Mouse (Mus musculus) kidney, embryonic 15.5 days (tissue): ENCODE data around the gene Cnn1. TPM values are rescaled to one million over a fixed set of nuclear protein-coding genes. Genes with fewer than 3 reads are reported as not detected.
"Not testable (repeated sequence)": the region's sequence is repeated elsewhere in the genome, so short reads cannot be mapped to it uniquely, and the experiment has no call there.

ENCODE experiments used
- ATAC-seq: fragments of 200-750 bp; cut with Nextera tagmentation; replicated peaks from 2 replicates; pipeline ENCODE4 v1.8.0; 2017; ENCODE audit warnings: moderate TSS enrichment; ENCODE audit not compliant: low FRiP score
- H3K27ac ChIP-seq: fragments of 300-500 bp; sonication (generic); 2 replicates; pipeline ENCODE4 v1.5.1; 2015; ENCODE audit warnings: mild to moderate bottlenecking, inconsistent platforms
- H3K27me3 ChIP-seq: fragments of 300-500 bp; sonication (generic); 2 replicates; pipeline ENCODE4 v1.6.1; 2015; ENCODE audit warnings: inconsistent platforms
- H3K36me3 ChIP-seq: fragments of 300-500 bp; sonication (generic); 2 replicates; pipeline ENCODE4 v1.6.1; 2015; ENCODE audit warnings: inconsistent platforms
- H3K4me1 ChIP-seq: fragments of 300-500 bp; sonication (generic); 2 replicates; pipeline ENCODE4 v1.6.1; 2015; ENCODE audit warnings: inconsistent platforms
- H3K4me2 ChIP-seq: fragments of 300-500 bp; sonication (generic); 2 replicates; pipeline ENCODE4 v1.6.1; 2015; ENCODE audit warnings: moderate library complexity, mild to moderate bottlenecking, inconsistent platforms
- H3K4me3 ChIP-seq: fragments of 300-500 bp; sonication (generic); replicated peaks from 2 replicates; pipeline ENCODE4 v1.5.1; 2015; ENCODE audit warnings: mild to moderate bottlenecking, inconsistent platforms
- H3K9ac ChIP-seq: fragments of 300-500 bp; sonication (generic); 2 replicates; pipeline ENCODE4 v1.6.1; 2015; ENCODE audit warnings: mild to moderate bottlenecking, inconsistent platforms
- H3K9me3 ChIP-seq: fragments of 300-500 bp; sonication (generic); replicated peaks from 2 replicates; pipeline ENCODE4 v1.6.1; 2016; ENCODE audit warnings: inconsistent platforms
- WGBS: fragments of 180-500 bp; shearing (Covaris S2); methylation state at CpG from one replicate; pipeline ENCODE4 v1.1.7; 2015; ENCODE audit warnings: mixed read lengths; 5-methylcytosine and 5-hydroxymethylcytosine counted together
- polyA plus RNA-seq: library from polyadenylated mRNA; unstranded; fragments of >200 nt; fragmentation: Nextera tagmentation; extraction: Ambion mirVana; gene quantifications from 2 replicates; pipeline ENCODE4 v1.2.1, GENCODE M21; 2015

Gene Cnn1
- polyA plus RNA-seq, 1 experiment from 2014 or later, result 40.8 TPM

GRCm38 (mm10) chr9:22135644-22136390, 36.8 kb downstream of the Cnn1 start, which contains the start of gene Acp5:
Gene Acp5 (minus strand): TSS chr9:22135711.
- ATAC-seq, result peak; percentile 46; the same call in 1 of the 2 replicates
- H3K27ac ChIP-seq, result no peak within 1 kb of the TSS

GRCm38 (mm10) chr9:22136765-22137547, 37.9 kb downstream of the Cnn1 start:
- 0 out of 2 replicates have a peak, but pooled peaks have one; percentile 38 for ATAC-seq
- no peak overlapping the region for H3K27ac ChIP-seq
- H3K36me3 ChIP-seq, result no peaks in the 10 kb centered on the region
- peaks cover 18% of the 10 kb centered on the region; the same call in 1 of the 2 replicates for H3K27me3 ChIP-seq
- H3K4me1 ChIP-seq, result peaks cover 15% of the 10 kb centered on the region
- 17% methylated on average over 23 of the region's 23 CpGs for WGBS
- H3K9me3 ChIP-seq, result no peaks in the 10 kb centered on the region
- H3K9ac ChIP-seq, result no peak overlapping the region
- H3K4me2 ChIP-seq, result peak overlapping the region; percentile 28; the same call in 1 of the 2 replicates
- H3K4me3 ChIP-seq, result no peak overlapping the region

More at GRCm38 (mm10) chr9:22135644-22136390, 36.8 kb downstream of the Cnn1 start, which contains the start of gene Acp5:
- H3K4me1 ChIP-seq, result peaks cover 25% of the 10 kb centered on the region
- no peak within 1 kb of the TSS for H3K4me3 ChIP-seq
- no peak within 1 kb of the TSS for H3K9ac ChIP-seq
- H3K9me3 ChIP-seq, result no peaks in the 10 kb centered on the region
- 79% methylated on average over 7 of the region's 7 CpGs for WGBS
- H3K4me2 ChIP-seq, result no peak within 1 kb of the TSS
- no peaks in the 10 kb centered on the region for H3K36me3 ChIP-seq
- peaks cover 23% of the 10 kb centered on the region for H3K27me3 ChIP-seq

- H3K27me3 ChIP-seq, result 0 out of 2 replicates have a peak, but pooled peaks cover 10% of the 10 kb centered on the region
- H3K4me3 ChIP-seq, result no peak overlapping the region
- 27% methylated on average over 2 of the region's 2 CpGs for WGBS
- H3K36me3 ChIP-seq, result no peaks in the 10 kb centered on the region
- H3K9ac ChIP-seq, result no peak overlapping the region
- no peak for ATAC-seq
- H3K27ac ChIP-seq, result no peak overlapping the region
- H3K4me1 ChIP-seq, result peaks cover 12% of the 10 kb centered on the region
- no peak overlapping the region for H3K4me2 ChIP-seq
- H3K9me3 ChIP-seq, result no peaks in the 10 kb centered on the region
Measured at GRCm38 (mm10) chr9:22138480-22138879, 39.5 kb downstream of the Cnn1 start.

GRCm38 (mm10) chr9:22139746-22140145, 40.7 kb downstream of the Cnn1 start:
- Histone ChIP-seq H3K36me3 (no peaks in the 10 kb centered on the region), H3K9ac (no peak overlapping the region), H3K4me2 (no peak overlapping the region), H3K27me3 (0 out of 2 replicates have a peak, but pooled peaks cover 10% of the 10 kb centered on the region), H3K9me3 (no peaks in the 10 kb centered on the region), H3K4me3 (no peak overlapping the region), H3K4me1 (peaks cover 12% of the 10 kb centered on the region), H3K27ac (no peak overlapping the region)
- ATAC-seq, result no peak
- 88% methylated on average over 5 of the region's 5 CpGs for WGBS

GRCm38 (mm10) chr9:22143108-22144037, 44.4 kb downstream of the Cnn1 start:
- no peak overlapping the region for H3K4me3 ChIP-seq
- 54% methylated on average over 17 of the region's 17 CpGs for WGBS
- no peak overlapping the region for H3K9ac ChIP-seq
- H3K4me1 ChIP-seq, result no peaks in the 10 kb centered on the region
- no peak overlapping the region for H3K27ac ChIP-seq
- H3K27me3 ChIP-seq, result no peaks in the 10 kb centered on the region
- no peak for ATAC-seq
- no peak overlapping the region for H3K4me2 ChIP-seq
- H3K36me3 ChIP-seq, result no peaks in the 10 kb centered on the region
- peaks cover 6% of the 10 kb centered on the region; the same call in 1 of the 2 replicates for H3K9me3 ChIP-seq

- H3K4me2 ChIP-seq, result no peak overlapping the region
- no peaks in the 10 kb centered on the region for H3K4me1 ChIP-seq
- H3K9ac ChIP-seq, result no peak overlapping the region
- H3K27ac ChIP-seq, result no peak overlapping the region
- peaks cover 6% of the 10 kb centered on the region; the same call in 1 of the 2 replicates for H3K9me3 ChIP-seq
- H3K27me3 ChIP-seq, result no peaks in the 10 kb centered on the region
- WGBS, result 85% methylated on average over 8 of the region's 8 CpGs
- no peak overlapping the region for H3K4me3 ChIP-seq
- no peak for ATAC-seq
- no peaks in the 10 kb centered on the region for H3K36me3 ChIP-seq
Measured at GRCm38 (mm10) chr9:22144304-22144965, 45.4 kb downstream of the Cnn1 start.

GRCm38 (mm10) chr9:22149426-22150248, 50.6 kb downstream of the Cnn1 start:
- WGBS, result 79% methylated on average over 20 of the region's 20 CpGs
- Histone ChIP-seq H3K27ac (no peak overlapping the region), H3K27me3 (no peaks in the 10 kb centered on the region), H3K4me3 (no peak overlapping the region), H3K4me1 (no peaks in the 10 kb centered on the region), H3K9me3 (peaks cover 6% of the 10 kb centered on the region; the same call in 1 of the 2 replicates), H3K4me2 (no peak overlapping the region), H3K9ac (no peak overlapping the region), H3K36me3 (no peaks in the 10 kb centered on the region)
- ATAC-seq, result 0 out of 2 replicates have a peak, but pooled peaks have one; percentile 52

- not testable (repeated sequence) for H3K36me3 ChIP-seq, H3K4me3 ChIP-seq, H3K9ac ChIP-seq, H3K9me3 ChIP-seq, ATAC-seq, H3K4me1 ChIP-seq, H3K4me2 ChIP-seq, H3K27me3 ChIP-seq, H3K27ac ChIP-seq
- WGBS, result 87% methylated on average over 7 of the region's 7 CpGs
Measured at GRCm38 (mm10) chr9:22150249-22150693, 51.3 kb downstream of the Cnn1 start.

GRCm38 (mm10) chr9:22150946-22151345, 51.9 kb downstream of the Cnn1 start:
- no peak overlapping the region for H3K9ac ChIP-seq
- WGBS, result 81% methylated on average over 2 of the region's 2 CpGs
- no peaks in the 10 kb centered on the region for H3K27me3 ChIP-seq
- no peak overlapping the region for H3K4me2 ChIP-seq
- H3K36me3 ChIP-seq, result no peaks in the 10 kb centered on the region
- H3K4me3 ChIP-seq, result no peak overlapping the region
- no peak overlapping the region for H3K27ac ChIP-seq
- ATAC-seq, result no peak
- H3K9me3 ChIP-seq, result peaks cover 6% of the 10 kb centered on the region; the same call in 1 of the 2 replicates
- H3K4me1 ChIP-seq, result peaks cover 4% of the 10 kb centered on the region

- Histone ChIP-seq H3K36me3 (peaks cover 8% of the 10 kb centered on the region; the same call in 1 of the 2 replicates), H3K27me3 (peaks cover 6% of the 10 kb centered on the region; the same call in 1 of the 2 replicates), H3K9me3 (no peaks in the 10 kb centered on the region; the same call in 1 of the 2 replicates), H3K4me1 (peaks cover 17% of the 10 kb centered on the region), H3K27ac (no peak overlapping the region), H3K4me3 (no peak overlapping the region), H3K9ac (no peak overlapping the region), H3K4me2 (no peak overlapping the region)
- ATAC-seq, result no peak
- WGBS, result 89% methylated on average over 3 of the region's 3 CpGs
Measured at GRCm38 (mm10) chr9:22153810-22154209, 54.8 kb downstream of the Cnn1 start.
